Mouse (Mus musculus): Measurements from ENCODE around the gene Cldn13. TPM values are rescaled to one million over a fixed set of nuclear protein-coding genes. Genes with fewer than 3 reads are reported as not detected.
"Not testable (repeated sequence)": the region's sequence is repeated elsewhere in the genome, so short reads cannot be mapped to it uniquely, and the experiment has no call there.

The Cldn13 gene
- polyA plus RNA-seq, 1 experiment, result not detected

DNA sequence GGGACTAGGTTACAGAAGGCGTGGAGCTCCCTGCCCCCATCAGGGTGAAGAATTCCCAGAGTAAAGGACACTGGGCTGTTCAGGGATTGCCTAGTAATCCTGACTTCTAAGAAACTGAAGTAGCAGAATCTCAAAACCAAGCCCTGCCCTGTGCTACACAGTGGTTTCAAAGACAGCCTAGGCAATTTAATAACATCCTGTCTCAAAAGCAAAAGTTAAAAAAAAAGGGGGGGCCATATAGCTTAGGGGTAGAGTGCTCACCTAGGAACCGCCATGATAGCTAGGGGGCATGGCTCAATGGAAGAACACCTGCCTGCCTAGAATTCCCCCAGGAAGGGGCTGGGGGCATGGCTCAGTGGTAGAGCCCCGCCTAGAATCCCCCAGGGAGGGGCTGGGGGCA, 23.7 kb upstream of the Cldn13 start:
- H3K27ac ChIP-seq (ENCODE audit: insufficient read depth, low read depth, low read length), result no peak overlapping the region

DNA sequence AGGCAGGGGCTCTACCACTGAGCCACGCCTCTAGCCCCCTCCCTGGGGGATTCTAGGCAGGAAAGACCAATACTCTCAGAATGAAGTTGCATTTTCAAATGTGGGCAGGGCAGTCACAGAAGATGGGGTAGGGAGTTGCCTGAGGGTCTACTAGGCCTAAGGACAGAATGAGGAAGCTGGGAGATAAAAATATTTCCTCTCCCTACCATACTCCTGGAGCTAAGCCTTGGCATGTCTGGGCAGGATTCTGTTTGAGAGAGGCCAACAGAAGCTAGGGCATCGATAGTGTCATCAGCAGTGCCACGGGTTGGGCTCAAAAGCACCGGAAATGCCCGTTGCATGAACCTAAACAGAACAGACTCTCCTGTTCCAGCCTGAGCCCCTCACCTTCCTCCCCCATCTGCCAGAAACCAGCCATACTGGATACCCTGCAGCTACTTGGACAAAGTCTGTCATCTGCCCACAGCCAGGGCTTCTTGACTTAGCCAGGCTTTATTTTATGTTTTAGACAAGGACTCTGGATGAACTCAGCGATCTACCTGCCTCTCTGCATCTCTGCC, 21.4 kb upstream of the Cldn13 start:
- Histone ChIP-seq H3K4me1 (ENCODE audit: control insufficient read depth, insufficient read depth, low read length) (0 out of 2 replicates have a peak, but pooled peaks cover 6% of the 10 kb centered on the region), H3K27ac (ENCODE audit: insufficient read depth, low read depth, low read length) (no peak overlapping the region), H3K4me3 (ENCODE audit: insufficient read depth, low read depth, low read length) (no peak overlapping the region)
- 87% methylated on average over 6 of the region's 6 CpGs for WGBS
- TF ChIP-seq POLR2A (IDR thresholded peaks at IDR 0.05; ENCODE audit: insufficient read depth, low read depth, low read length) (no peak), CTCF (IDR thresholded peaks at IDR 0.05; ENCODE audit: insufficient read depth, low read depth, low read length) (no peak)

More for the DNA sequence above, 23.7 kb upstream of the Cldn13 start:
- Histone ChIP-seq H3K4me3 (ENCODE audit: insufficient read depth, low read depth, low read length) (no peak overlapping the region), H3K4me1 (ENCODE audit: control insufficient read depth, insufficient read depth, low read length) (no peaks in the 10 kb centered on the region)
- no peak for TF ChIP-seq CTCF (IDR thresholded peaks at IDR 0.05; ENCODE audit: insufficient read depth, low read depth, low read length)
- no peak for TF ChIP-seq POLR2A (IDR thresholded peaks at IDR 0.05; ENCODE audit: insufficient read depth, low read depth, low read length)
- WGBS, result 74% methylated on average over 3 of the region's 3 CpGs

DNA sequence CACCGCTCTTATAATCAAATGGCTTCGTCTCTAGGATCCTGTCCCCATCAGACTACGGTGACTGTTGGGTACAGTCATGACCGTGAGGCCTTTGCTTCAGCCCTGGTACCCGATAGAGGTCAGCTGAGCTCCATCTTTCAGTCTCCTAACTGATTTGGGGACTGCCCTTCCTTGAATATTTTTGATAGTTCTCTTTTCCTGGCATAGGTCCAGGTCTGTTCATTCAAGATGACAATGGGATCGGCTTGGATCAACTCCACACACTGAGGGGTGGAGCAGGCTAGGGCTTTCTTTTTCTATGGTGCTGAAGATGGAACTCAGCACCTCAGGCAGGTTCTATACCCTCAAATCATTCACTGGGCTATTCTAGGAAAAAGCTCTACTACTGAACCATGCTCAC, 20.7 kb upstream of the Cldn13 start:
- TF ChIP-seq CTCF (IDR thresholded peaks at IDR 0.05; ENCODE audit: insufficient read depth, low read depth, low read length) (no peak), POLR2A (IDR thresholded peaks at IDR 0.05; ENCODE audit: insufficient read depth, low read depth, low read length) (no peak)
- Histone ChIP-seq H3K4me3 (ENCODE audit: insufficient read depth, low read depth, low read length) (no peak overlapping the region), H3K27ac (ENCODE audit: insufficient read depth, low read depth, low read length) (no peak overlapping the region), H3K4me1 (ENCODE audit: control insufficient read depth, insufficient read depth, low read length) (0 out of 2 replicates have a peak, but pooled peaks cover 6% of the 10 kb centered on the region)
- WGBS, result 92% methylated on average over 6 of the region's 6 CpGs

DNA sequence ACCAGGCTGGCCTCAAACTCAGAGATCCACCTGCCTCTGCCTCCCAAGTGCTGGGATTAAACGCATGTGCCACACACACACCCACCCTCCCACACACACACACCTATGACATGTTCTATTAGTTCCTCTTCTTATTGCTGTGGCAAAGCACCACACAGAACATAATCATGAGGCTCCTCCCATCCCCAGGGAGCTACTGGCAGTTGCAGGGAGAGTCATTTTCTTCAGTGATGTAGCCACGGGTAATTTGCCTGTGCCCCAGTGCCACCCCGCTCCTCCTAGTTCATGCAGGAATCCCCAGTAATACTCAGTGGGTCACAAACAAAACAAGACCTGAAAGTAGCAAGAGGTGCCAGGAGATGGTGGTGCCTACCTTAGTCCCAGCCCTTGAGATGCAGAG, 19.3 kb upstream of the Cldn13 start:
- WGBS, result 91% methylated on average over 3 of the region's 3 CpGs
- H3K27ac ChIP-seq (ENCODE audit: insufficient read depth, low read depth, low read length), result no peak overlapping the region

DNA sequence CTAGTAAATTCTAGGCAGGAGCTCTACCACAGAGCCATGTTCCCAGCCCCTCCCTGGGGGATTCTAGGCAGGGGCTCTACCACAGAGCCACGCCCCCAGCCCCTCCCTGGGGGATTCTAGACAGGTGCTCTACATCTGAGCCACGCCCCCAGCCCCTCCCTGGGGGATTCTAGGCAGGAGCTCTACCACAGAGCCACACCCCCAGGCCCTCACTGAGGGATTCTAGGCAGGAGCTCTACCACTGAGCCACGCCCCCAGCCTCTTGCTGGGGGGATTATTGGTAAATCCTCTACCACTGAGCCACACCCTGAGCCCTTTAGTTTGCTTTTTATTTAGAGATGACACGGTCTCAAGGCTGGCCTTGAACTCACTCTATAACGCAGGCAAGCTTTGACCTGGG, 18.4 kb upstream of the Cldn13 start:
- 93% methylated on average over 5 of the region's 5 CpGs for WGBS
- not testable (repeated sequence) for H3K4me3 ChIP-seq (ENCODE audit: insufficient read depth, low read depth, low read length); H3K4me1 ChIP-seq (ENCODE audit: control insufficient read depth, insufficient read depth, low read length); H3K27ac ChIP-seq (ENCODE audit: insufficient read depth, low read depth, low read length)

More for the DNA sequence above, 19.3 kb upstream of the Cldn13 start:
- TF ChIP-seq CTCF (IDR thresholded peaks at IDR 0.05; ENCODE audit: insufficient read depth, low read depth, low read length) (no peak), POLR2A (IDR thresholded peaks at IDR 0.05; ENCODE audit: insufficient read depth, low read depth, low read length) (no peak)
- H3K4me3 ChIP-seq (ENCODE audit: insufficient read depth, low read depth, low read length), result no peak overlapping the region
- H3K4me1 ChIP-seq (ENCODE audit: control insufficient read depth, insufficient read depth, low read length), result 0 out of 2 replicates have a peak, but pooled peaks cover 6% of the 10 kb centered on the region

DNA sequence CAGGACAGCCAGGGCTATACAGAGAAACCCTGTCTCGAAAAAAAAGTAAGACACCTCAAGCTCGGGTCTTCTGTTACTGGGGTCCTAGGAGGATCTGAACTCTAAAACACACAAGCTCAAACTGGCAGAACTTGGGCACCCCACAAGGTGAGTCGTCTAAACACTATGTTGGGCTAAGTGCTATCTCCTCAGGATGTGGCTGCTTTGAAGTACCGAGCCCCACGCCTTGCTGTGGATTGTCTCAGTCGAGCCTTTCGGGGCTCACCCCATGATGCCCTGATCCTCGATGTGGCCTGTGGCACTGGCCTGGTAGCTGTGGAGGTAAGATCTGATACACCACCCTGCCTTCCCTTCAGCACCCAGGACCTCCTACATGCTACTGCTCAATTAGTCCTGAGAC, 18.0 kb upstream of the Cldn13 start:
- no peak for TF ChIP-seq CTCF (IDR thresholded peaks at IDR 0.05; ENCODE audit: insufficient read depth, low read depth, low read length)
- TF ChIP-seq POLR2A (IDR thresholded peaks at IDR 0.05; ENCODE audit: insufficient read depth, low read depth, low read length), result no peak
- H3K27ac ChIP-seq (ENCODE audit: insufficient read depth, low read depth, low read length), result no peak overlapping the region
- 93% methylated on average over 8 of the region's 8 CpGs for WGBS
- H3K4me3 ChIP-seq (ENCODE audit: insufficient read depth, low read depth, low read length), result no peak overlapping the region
- 0 out of 2 replicates have a peak, but pooled peaks cover 6% of the 10 kb centered on the region for H3K4me1 ChIP-seq (ENCODE audit: control insufficient read depth, insufficient read depth, low read length)

DNA sequence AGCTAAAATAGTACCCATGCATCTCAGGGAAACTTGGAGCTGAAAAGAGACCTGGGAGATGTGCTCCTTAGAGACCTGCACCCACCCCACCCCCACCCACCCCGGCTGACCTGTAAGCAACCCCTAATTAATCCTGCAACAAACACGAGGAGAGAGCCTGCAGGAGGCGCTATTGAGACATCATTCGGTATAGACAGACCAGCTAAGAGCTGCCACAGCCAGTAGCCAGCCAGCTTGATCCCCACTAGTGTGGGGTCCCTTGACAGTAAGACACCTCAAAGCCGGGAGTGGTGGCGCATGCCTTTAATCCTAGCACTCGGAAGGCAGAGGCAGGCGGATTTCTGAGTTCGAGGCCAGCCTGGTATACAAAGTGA, 17.6 kb upstream of the Cldn13 start:
- WGBS, result 45% methylated on average over 9 of the region's 9 CpGs

DNA sequence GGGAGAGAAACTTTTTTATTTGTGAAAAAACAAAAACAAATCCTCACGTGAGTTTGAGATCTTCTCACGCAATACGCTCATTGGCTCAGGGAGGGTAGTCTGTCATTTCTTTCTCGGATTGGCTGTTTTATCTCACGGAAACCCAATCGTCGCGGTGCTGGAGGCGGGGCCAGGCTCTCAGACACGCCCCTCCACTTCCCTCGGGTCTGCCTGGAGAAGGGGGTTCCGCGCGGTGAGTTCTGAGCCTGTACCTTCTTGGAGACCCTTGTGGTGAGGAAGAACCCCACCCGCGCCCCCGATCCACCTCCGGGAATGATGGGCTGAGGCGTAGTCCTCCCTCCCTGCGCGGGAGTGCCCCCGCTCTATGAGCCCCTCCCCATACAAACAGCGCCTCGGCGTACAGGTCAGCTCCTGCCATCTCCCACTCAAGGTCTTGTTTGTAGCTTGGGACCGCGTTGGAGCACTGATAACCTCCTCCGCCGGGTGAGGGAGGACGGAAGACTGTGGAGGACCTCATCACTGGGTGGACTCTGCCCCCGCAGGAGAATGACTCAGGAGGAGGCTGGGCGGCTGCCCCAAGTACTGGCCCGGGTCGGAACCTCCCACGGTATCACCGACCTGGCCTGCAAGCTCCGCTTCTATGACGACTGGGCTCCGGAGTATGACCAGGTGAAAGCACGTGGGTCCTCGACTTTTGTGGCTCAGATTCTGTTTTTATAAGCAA, 17.0 kb upstream of the Cldn13 start, which contains the start of gene Mettl27:
Gene Mettl27, plus strand, starts transcription at position 190 of the 724 bp plus-strand sequence.
- Histone ChIP-seq H3K4me3 (ENCODE audit: insufficient read depth, low read depth, low read length) (peak within 1 kb of the TSS; percentile 56), H3K4me1 (ENCODE audit: control insufficient read depth, insufficient read depth, low read length) (0 out of 2 replicates have a peak, but pooled peaks cover 6% of the 10 kb centered on the region), H3K27ac (ENCODE audit: insufficient read depth, low read depth, low read length) (no peak within 1 kb of the TSS)
- under 1% methylated on average over 41 of the region's 41 CpGs for WGBS
- TF ChIP-seq POLR2A (IDR thresholded peaks at IDR 0.05; ENCODE audit: insufficient read depth, low read depth, low read length), result no peak
- TF ChIP-seq CTCF (IDR thresholded peaks at IDR 0.05; ENCODE audit: insufficient read depth, low read depth, low read length), result no peak

More for the DNA sequence above, 17.6 kb upstream of the Cldn13 start:
- Histone ChIP-seq H3K4me1 (ENCODE audit: control insufficient read depth, insufficient read depth, low read length) (0 out of 2 replicates have a peak, but pooled peaks cover 6% of the 10 kb centered on the region), H3K27ac (ENCODE audit: insufficient read depth, low read depth, low read length) (no peak overlapping the region), H3K4me3 (ENCODE audit: insufficient read depth, low read depth, low read length) (peak overlapping the region; percentile 56; the same call in 1 of the 2 replicates)
- TF ChIP-seq POLR2A (IDR thresholded peaks at IDR 0.05; ENCODE audit: insufficient read depth, low read depth, low read length) (no peak), CTCF (IDR thresholded peaks at IDR 0.05; ENCODE audit: insufficient read depth, low read depth, low read length) (no peak)

DNA sequence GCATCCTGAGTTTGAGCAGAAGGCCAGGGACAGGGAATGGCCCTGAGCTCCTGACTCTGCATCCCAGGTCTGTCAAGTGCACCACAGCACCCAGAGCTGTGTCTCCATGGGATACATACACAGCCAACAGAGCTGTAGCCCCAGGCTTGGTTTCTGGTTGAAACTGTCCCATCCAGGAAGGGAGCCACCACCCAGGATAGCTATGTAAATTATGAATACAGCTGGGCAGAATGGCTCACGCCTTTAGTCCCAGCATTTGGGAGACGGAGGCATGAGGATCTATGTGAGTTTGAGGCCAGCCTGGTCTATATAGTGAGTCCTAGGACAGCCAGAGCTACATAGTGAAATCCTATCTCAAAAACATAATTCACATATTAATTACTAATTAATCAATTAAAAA, 14.7 kb upstream of the Cldn13 start:
- 95% methylated on average over 2 of the region's 2 CpGs for WGBS
- H3K4me3 ChIP-seq (ENCODE audit: insufficient read depth, low read depth, low read length), result no peak overlapping the region
- no peak for TF ChIP-seq POLR2A (IDR thresholded peaks at IDR 0.05; ENCODE audit: insufficient read depth, low read depth, low read length)
- no peak for TF ChIP-seq CTCF (IDR thresholded peaks at IDR 0.05; ENCODE audit: insufficient read depth, low read depth, low read length)
- no peak overlapping the region for H3K27ac ChIP-seq (ENCODE audit: insufficient read depth, low read depth, low read length)
- H3K4me1 ChIP-seq (ENCODE audit: control insufficient read depth, insufficient read depth, low read length), result 0 out of 2 replicates have a peak, but pooled peaks cover 6% of the 10 kb centered on the region
